Mouse (Mus musculus): ENCODE measurements around the gene Sult4a1. TPM values are rescaled to one million over a fixed set of nuclear protein-coding genes. Genes with fewer than 3 reads are reported as not detected.
A peak's percentile ranks its signal among the peaks of the same experiment; 100 is the strongest.
"Not testable (repeated sequence)": the region's sequence is repeated elsewhere in the genome, so short reads cannot be mapped to it uniquely, and the experiment has no call there.

The Sult4a1 gene
- polyA plus RNA-seq, 1 experiment from 2014 or later: 29.1 TPM

DNA sequence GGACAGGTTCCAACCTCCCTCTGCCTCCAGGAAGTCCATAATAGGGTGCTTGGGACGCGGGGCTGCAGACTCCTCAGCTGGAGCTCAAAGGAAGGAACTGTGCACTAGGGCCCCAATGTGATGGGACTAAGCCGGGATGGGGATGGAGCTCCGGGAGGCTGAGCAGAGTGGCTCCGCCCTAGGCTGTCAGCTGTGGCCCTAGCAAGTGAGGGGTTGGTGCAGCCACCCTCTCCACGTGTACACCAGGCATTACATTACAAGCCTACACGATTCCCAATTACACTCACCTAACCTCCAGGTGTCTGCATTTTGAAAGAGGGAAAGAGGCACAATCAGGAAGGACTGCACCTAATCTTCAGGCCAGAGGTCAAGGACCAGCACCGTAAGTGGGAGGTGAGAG, 17.5 kb upstream of the Sult4a1 start, which contains the start of gene Pnpla5:
Pnpla5 (minus strand) TSS at position 101 of the 400 bp plus-strand sequence.
- Histone ChIP-seq H3K4me3 (no peak within 1 kb of the TSS), H3K9me3 (replicated peaks) (no peaks in the 10 kb centered on the region), H3K27ac (no peak within 1 kb of the TSS), H3K9ac (no peak within 1 kb of the TSS), H3K27me3 (no peaks in the 10 kb centered on the region), H3K4me2 (replicated peaks) (no peak within 1 kb of the TSS), H3K36me3 (no peaks in the 10 kb centered on the region), H3K4me1 (no peaks in the 10 kb centered on the region)
- no peak for ATAC-seq (ENCODE audit: low FRiP score)
- WGBS: 77% methylated on average over 8 of the region's 8 CpGs

DNA sequence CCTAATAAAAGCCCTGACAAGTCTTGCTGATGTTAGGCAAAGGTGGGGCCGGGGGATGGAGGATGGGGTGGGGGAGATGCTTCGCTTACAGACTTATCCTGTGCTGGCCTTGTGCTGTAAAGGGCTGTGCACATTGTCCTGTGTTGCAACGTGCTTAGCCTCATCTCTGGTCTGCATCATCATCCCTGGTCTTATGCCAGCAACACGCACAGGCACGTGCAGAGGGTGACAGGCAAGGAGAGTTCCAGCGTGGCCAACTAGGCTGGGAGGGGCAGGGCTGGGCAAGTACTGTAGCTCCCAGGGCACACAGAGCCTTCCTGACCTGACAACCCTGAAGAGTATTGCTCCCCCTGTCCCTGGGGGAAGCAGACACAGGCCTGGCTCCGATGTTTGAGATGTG, 15.5 kb upstream of the Sult4a1 start:
- no peak for ATAC-seq (ENCODE audit: low FRiP score)

DNA sequence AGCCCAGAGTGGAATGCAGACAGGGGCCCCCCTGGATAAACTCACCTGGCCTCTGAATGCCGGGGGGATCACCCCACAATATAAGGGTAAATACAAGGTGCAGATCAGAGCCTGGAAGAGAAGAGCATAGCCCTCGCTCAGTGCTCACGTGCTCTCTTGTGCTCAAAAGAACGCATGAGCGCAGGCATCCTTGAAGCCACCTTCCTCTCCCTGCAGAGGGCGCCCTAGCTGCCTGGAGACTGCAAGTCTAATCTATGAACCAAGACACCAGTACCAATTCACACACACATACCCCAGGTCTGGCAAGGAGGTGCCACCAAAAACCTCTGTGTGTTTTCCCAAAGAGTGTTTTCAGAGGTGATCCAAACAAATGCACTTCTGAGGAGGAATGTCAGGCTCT, 15.1 kb upstream of the Sult4a1 start:
- WGBS: 26% methylated on average over 6 of the region's 6 CpGs
- Histone ChIP-seq H3K27ac (no peak overlapping the region), H3K27me3 (no peaks in the 10 kb centered on the region), H3K4me3 (no peak overlapping the region), H3K36me3 (no peaks in the 10 kb centered on the region), H3K9me3 (replicated peaks) (no peaks in the 10 kb centered on the region), H3K4me1 (no peaks in the 10 kb centered on the region), H3K9ac (no peak overlapping the region), H3K4me2 (replicated peaks) (no peak overlapping the region)
- ATAC-seq (ENCODE audit: low FRiP score): no peak

More for the DNA sequence above, 15.5 kb upstream of the Sult4a1 start:
- Histone ChIP-seq H3K4me2 (replicated peaks) (no peak overlapping the region), H3K4me1 (no peaks in the 10 kb centered on the region), H3K4me3 (no peak overlapping the region), H3K9me3 (replicated peaks) (no peaks in the 10 kb centered on the region), H3K27ac (no peak overlapping the region), H3K36me3 (no peaks in the 10 kb centered on the region), H3K27me3 (no peaks in the 10 kb centered on the region), H3K9ac (no peak overlapping the region)
- 83% methylated on average over 7 of the region's 7 CpGs for WGBS

DNA sequence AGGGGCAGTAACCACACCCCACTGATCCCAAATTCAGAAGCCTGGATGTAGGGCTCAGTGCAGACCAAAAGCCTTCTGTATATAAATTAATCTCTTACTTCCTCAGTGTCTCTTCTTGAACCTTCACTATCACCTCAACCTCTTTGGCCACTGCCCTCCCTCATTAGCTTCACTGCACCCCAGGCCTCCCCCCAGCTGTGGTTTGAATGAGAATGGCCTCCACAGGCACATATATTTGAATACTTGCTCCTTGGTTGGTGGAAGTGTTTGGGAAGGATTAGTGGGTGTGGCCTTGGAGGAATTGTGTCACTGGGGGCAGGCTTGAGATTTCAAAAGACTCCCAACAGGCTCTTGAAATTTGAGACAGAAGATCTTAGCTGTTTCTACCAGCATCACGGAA, 10.9 kb upstream of the Sult4a1 start:
- no peaks in the 10 kb centered on the region for H3K36me3 ChIP-seq
- H3K4me2 ChIP-seq (replicated peaks): no peak overlapping the region
- no peaks in the 10 kb centered on the region for H3K4me1 ChIP-seq
- H3K27ac ChIP-seq: no peak overlapping the region
- H3K9ac ChIP-seq: no peak overlapping the region
- ATAC-seq (ENCODE audit: low FRiP score): no peak
- H3K9me3 ChIP-seq (replicated peaks): no peaks in the 10 kb centered on the region
- H3K27me3 ChIP-seq: no peaks in the 10 kb centered on the region
- 72% methylated on average over 1 of the region's 1 CpGs for WGBS
- H3K4me3 ChIP-seq: no peak overlapping the region

DNA sequence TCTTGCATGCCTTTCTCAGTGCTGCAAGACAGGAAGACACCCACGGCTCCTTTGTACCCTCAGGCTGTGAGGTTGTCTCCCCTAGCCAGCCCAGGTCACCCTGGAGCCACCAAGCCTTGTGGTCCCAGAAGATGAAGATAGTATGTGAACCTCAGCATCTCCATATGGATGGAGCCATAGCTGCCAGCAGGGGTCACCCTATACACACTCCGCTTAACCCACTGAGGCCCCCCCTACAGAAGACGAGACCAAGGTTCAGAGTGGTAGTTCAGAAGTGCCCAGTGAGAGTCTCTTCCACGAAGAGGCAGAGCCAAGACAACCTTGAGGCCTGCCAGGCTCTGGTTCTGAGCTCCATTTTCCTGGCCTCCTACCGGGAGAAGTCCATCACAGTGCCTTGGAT, 10.2 kb upstream of the Sult4a1 start:
- Histone ChIP-seq H3K9ac (no peak overlapping the region), H3K9me3 (replicated peaks) (no peaks in the 10 kb centered on the region), H3K36me3 (no peaks in the 10 kb centered on the region), H3K4me2 (replicated peaks) (no peak overlapping the region), H3K4me3 (no peak overlapping the region), H3K27ac (no peak overlapping the region), H3K27me3 (no peaks in the 10 kb centered on the region), H3K4me1 (no peaks in the 10 kb centered on the region)
- no peak for ATAC-seq (ENCODE audit: low FRiP score)
- WGBS: 55% methylated on average over 5 of the region's 5 CpGs

DNA sequence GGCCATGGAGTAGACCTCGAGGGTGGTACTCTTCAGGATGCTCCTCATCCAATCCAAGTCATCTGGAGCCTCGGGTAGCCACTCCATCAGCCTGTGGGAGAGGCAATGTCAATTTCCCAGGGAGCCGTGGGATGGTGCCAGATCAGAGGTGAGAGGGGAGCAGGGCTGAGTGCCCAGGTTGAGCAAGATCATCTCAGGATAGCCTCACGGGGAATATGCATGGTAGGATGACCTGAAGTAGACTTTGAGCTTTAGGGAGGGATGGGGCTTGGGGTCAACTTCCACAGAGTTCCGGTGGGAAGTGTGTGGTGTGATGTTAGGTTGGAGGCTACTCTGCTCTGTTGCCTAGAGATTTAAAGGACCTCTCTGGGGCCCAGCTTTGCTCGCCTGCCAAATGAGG, 8.3 kb upstream of the Sult4a1 start:
- Histone ChIP-seq H3K9ac (no peak overlapping the region), H3K36me3 (no peaks in the 10 kb centered on the region), H3K4me3 (no peak overlapping the region), H3K4me2 (replicated peaks) (no peak overlapping the region), H3K9me3 (replicated peaks) (no peaks in the 10 kb centered on the region), H3K27ac (no peak overlapping the region), H3K27me3 (no peaks in the 10 kb centered on the region), H3K4me1 (no peaks in the 10 kb centered on the region)
- no peak for ATAC-seq (ENCODE audit: low FRiP score)
- 78% methylated on average over 6 of the region's 6 CpGs for WGBS

DNA sequence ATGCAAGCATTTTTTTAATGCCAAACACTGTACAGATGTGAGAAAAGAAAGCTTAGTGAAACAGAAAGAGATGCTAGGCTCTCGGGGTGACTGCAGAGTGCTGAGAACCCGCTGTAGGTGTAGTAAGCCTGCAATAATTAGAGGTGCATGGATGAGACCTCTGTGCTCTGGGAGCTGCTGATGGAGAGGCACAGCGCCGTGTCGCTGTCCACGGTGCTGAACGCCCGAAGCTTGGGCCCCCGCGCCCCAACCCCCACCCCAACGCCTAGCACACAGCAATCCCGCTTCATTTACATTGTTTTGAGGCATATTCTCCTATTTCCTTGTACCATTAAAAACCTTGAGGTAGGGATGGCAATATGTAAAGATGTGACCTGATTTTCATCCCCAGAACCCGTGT, 3.3 kb upstream of the Sult4a1 start:
- ATAC-seq (ENCODE audit: low FRiP score): no peak
- Histone ChIP-seq H3K9me3 (replicated peaks) (no peaks in the 10 kb centered on the region), H3K4me1 (0 out of 2 replicates have a peak, but pooled peaks cover 11% of the 10 kb centered on the region), H3K4me3 (no peak overlapping the region), H3K9ac (no peak overlapping the region), H3K27ac (no peak overlapping the region), H3K27me3 (peaks cover 41% of the 10 kb centered on the region), H3K4me2 (replicated peaks) (no peak overlapping the region), H3K36me3 (no peaks in the 10 kb centered on the region)
- 10% methylated on average over 13 of the region's 13 CpGs for WGBS

DNA sequence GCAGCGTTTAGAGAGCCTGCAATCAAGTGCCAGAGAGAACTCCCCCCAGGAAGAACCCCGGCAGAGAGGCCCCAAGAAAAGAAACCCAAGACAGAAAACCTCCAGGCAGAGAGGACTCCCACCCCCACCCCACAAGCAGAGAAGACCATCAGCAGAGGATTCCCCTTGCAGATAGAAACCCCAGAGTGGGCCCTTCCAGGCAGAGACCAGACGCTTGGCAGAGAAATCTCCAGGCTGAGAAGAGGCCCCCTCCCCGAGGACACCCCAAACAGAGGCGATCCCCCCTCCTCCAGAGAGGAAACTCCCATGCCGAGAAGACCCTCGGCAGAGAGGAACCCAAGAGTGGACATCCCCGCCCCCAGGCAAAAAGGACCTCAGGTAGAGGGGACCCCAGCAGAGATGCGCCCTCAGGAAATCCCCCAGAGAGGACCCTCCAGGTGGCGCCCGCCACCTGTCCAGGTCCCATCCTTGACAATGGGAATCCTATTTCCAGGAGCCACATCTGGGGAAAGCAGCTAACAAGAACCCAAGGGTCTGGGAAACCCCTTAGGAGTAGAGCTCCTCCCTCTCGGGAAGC, 458 bp upstream of the Sult4a1 start:
- WGBS: 11% methylated on average over 12 of the region's 12 CpGs
- peak; percentile 10; the same call in 1 of the 2 replicates for ATAC-seq (ENCODE audit: low FRiP score)
- Histone ChIP-seq H3K36me3 (no peaks in the 10 kb centered on the region), H3K4me2 (replicated peaks) (peak overlapping the region; percentile 79), H3K9ac (peak overlapping the region; percentile 50), H3K9me3 (replicated peaks) (no peaks in the 10 kb centered on the region), H3K27ac (no peak overlapping the region), H3K4me1 (0 out of 2 replicates have a peak, but pooled peaks cover 11% of the 10 kb centered on the region), H3K4me3 (peak overlapping the region; percentile 51), H3K27me3 (peaks cover 42% of the 10 kb centered on the region)

DNA sequence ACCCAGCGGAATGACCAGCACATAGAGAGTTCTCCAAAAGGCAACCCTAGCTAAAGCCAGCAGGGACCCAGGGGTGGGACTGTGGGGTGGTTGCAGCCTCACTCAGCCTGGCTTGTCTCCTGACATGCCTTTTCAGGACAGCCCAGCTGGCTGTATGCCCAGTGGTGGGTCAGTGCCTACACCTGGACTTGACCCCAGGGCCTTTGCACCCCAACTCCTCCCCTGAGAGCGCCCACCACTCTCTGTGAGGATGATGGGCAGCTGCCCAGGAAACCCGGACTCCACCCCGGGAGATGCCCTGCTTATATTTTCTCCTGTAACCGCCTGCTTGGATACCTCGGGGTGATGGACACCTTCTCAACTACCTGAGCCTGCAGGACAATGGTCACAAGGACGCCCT, 928 bp downstream of the Sult4a1 start:
- Histone ChIP-seq H3K4me2 (replicated peaks) (peak overlapping the region; percentile 79), H3K9ac (peak overlapping the region; percentile 50; the same call in 1 of the 2 replicates), H3K36me3 (no peaks in the 10 kb centered on the region), H3K27me3 (peaks cover 42% of the 10 kb centered on the region), H3K27ac (no peak overlapping the region), H3K9me3 (replicated peaks) (no peaks in the 10 kb centered on the region), H3K4me3 (peak overlapping the region; percentile 51), H3K4me1 (0 out of 2 replicates have a peak, but pooled peaks cover 11% of the 10 kb centered on the region)
- 0 out of 2 replicates have a peak, but pooled peaks have one; percentile 23 for ATAC-seq (ENCODE audit: low FRiP score)
- 79% methylated on average over 7 of the region's 7 CpGs for WGBS

DNA sequence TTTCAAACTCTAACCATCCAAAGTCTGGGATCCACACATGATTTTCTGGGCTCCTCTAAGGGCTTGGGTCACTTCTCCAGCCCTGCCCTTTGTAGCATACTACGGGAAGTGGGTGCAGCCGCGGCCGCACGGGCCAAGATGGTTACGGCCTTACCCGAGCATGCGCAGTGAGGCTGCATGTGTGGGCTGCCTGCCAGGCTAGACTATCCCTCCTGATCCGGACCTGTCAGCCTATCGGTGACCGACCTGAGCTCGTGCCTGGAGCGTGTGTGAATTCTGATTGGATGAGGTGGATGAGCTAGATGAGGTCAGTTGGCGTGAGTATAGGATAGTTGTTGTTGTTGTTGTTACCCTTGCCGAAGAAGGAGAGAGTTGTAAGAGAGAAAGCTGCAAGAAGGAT, 8.0 kb downstream of the Sult4a1 start:
- not testable (repeated sequence) for H3K9ac ChIP-seq; H3K4me3 ChIP-seq; ATAC-seq (ENCODE audit: low FRiP score); H3K27ac ChIP-seq; H3K4me2 ChIP-seq (replicated peaks); H3K27me3 ChIP-seq; H3K9me3 ChIP-seq (replicated peaks); H3K4me1 ChIP-seq; H3K36me3 ChIP-seq
- WGBS: 87% methylated on average over 15 of the region's 15 CpGs

DNA sequence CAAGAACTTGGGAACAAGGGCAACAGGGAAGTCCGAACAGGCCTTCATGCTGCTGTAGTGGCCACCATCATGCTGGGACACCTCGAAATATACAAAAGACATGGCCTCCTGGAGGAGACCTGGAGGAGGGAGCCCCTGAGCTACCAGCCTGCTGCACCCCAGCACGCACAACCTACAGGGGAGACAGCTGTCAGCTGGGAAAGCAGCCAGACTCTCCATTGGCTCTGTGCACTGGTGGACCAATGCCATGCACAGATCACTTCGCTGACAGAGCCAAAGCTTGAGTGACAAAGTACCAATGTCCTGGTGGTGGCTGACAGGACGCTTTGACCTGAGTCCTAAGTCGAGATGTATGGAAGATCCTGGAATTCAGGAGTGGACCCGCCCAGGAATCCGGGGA, 9.5 kb downstream of the Sult4a1 start:
- 90% methylated on average over 8 of the region's 8 CpGs for WGBS
- no peak overlapping the region for H3K4me2 ChIP-seq (replicated peaks)
- H3K36me3 ChIP-seq: no peaks in the 10 kb centered on the region
- no peak overlapping the region for H3K9ac ChIP-seq
- no peaks in the 10 kb centered on the region for H3K27me3 ChIP-seq
- H3K27ac ChIP-seq: no peak overlapping the region
- H3K4me1 ChIP-seq: no peaks in the 10 kb centered on the region
- no peak for ATAC-seq (ENCODE audit: low FRiP score)
- H3K4me3 ChIP-seq: no peak overlapping the region
- H3K9me3 ChIP-seq (replicated peaks): no peaks in the 10 kb centered on the region

DNA sequence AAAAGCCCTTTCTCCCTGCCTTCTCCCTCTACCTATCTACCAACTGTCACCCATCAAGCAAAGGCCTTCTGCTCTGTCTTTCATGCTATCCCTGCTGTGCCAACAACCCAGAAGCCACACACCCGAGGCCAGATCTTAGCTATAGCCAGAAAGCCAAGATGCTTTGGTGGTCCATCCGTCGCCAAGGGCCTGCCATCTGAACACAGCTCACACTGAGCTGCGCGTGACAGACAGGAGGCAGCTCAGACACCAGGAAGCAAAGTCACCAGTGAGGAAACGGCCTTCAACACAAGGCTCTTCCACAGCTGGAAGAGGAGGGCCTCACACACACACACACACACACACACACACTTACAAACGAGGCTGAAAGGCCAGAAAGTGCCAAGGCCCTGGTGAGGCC, 10.6 kb downstream of the Sult4a1 start:
- ATAC-seq (ENCODE audit: low FRiP score): no peak
- WGBS: 66% methylated on average over 7 of the region's 7 CpGs
- H3K4me2 ChIP-seq (replicated peaks): no peak overlapping the region
- no peak overlapping the region for H3K4me3 ChIP-seq
- no peak overlapping the region for H3K27ac ChIP-seq
- H3K4me1 ChIP-seq: no peaks in the 10 kb centered on the region
- no peak overlapping the region for H3K9ac ChIP-seq
- H3K27me3 ChIP-seq: no peaks in the 10 kb centered on the region
- no peaks in the 10 kb centered on the region for H3K9me3 ChIP-seq (replicated peaks)
- H3K36me3 ChIP-seq: no peaks in the 10 kb centered on the region

DNA sequence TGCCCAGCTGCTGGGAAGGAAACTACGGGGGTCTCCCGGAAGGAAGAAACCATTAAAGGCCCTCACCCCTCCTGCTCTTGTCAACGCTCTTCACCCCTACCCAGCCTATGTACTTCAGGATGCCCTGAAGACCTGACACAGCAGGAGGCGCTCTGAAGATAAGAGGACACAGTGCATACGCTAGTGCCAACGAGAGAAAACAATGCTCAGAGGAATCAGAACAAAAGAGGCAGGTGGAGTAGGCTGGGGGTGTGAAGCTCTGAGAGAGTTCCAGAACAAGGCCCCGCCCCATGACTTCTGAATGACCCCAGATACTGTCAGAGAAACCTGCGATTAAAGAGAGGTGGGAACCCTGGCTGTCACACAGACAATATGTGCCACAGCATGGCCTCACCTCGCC, 18.8 kb downstream of the Sult4a1 start:
- no peak overlapping the region for H3K4me3 ChIP-seq
- H3K4me1 ChIP-seq: 0 out of 2 replicates have a peak, but pooled peaks cover 3% of the 10 kb centered on the region
- H3K4me2 ChIP-seq (replicated peaks): no peak overlapping the region
- no peak overlapping the region for H3K9ac ChIP-seq
- whole genome bisulfite sequencing: 44% methylated on average over 9 of the region's 9 CpGs
- ATAC-seq (ENCODE audit: low FRiP score): no peak
- H3K36me3 ChIP-seq: no peaks in the 10 kb centered on the region
- H3K27ac ChIP-seq: no peak overlapping the region
- no peaks in the 10 kb centered on the region for H3K9me3 ChIP-seq (replicated peaks)
- peaks cover 3% of the 10 kb centered on the region; the same call in 1 of the 2 replicates for H3K27me3 ChIP-seq

Measured in hindbrain, embryonic 12.5 days (tissue).